Mouse (Mus musculus): ENCODE results near the gene Ap2s1. TPM values are rescaled to one million over a fixed set of nuclear protein-coding genes. Genes with fewer than 3 reads are reported as not detected.

The Ap2s1 gene
- total RNA-seq, 2 experiments from 2014 or later: 80.9 to 87.9 TPM

DNA sequence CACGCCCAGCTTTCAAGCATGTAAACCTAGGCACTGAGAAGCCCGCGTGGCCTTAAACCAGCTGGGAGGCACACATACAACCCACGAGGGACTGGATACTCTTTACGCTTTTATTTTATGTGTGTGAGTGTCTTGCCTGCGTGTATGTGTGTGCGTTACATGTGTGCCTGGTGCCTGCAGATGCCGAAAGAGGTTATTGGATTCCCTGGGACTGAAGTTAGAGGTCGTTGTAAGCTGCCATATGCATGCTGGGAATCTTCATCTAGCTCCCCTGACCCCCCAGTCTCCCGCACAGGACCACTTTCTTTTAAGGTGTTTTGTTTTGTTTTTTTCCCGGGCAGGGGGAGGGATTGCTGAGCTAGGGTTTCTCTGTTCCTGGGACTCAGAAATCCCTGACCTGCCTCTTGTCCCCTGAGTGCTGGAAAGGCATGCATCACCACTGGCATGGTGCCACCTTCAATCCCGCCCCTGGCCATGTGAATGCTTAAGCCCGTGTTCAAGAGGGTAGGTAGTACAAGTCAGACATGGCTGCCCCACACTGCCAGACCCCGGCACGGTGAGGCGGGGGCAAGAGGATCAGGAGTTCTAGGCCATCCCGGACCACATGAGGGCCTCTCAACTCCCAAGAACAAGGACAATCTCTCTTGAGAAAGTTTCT, 45.7 kb downstream of the Ap2s1 start:
- intact Hi-C loops (cut with DNase I): loop anchor here (2.0 kb wide), 1 partner anchor 23 kb away; no protein-coding TSS in a partner anchor
- DNase-seq (ENCODE audit: low spot score): peak; percentile 31

- DNase-seq (ENCODE audit: low spot score): no peak
- intact Hi-C loops (cut with DNase I): no loop called here
These were observed 46.3 kb downstream of the Ap2s1 start for GRCm38 (mm10) chr7:16784498-16784976.

DNA sequence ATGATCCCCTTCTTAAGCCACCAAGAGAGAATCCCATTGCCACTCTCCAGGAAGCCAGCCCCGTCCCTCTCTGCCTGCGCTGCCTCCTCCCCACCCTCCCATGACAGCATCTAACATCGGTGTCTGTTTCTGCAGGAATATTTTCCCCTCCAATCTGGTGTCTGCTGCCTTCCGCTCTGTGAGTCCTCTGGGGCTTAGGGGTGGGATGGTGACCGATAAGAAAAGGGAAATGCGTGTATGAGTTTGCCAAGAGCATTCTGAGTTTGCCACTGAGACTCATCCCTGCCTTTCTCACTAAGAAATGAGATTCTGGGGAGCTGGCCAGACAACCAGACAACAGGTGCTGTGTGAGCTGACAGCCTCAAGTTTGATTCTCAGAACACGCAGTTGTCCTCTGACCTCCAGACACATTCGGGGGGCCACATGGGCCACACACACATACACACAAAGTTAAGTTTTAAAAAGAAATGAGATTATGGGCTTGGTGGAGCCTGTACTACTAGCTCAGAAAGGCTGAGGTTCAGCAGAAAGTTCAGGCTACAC, 47.4 kb downstream of the Ap2s1 start:
- intact Hi-C loops (cut with DNase I): no loop called here

GRCm38 (mm10) chr7:16792316-16792715, 54.1 kb downstream of the Ap2s1 start:
- no peak for DNase-seq (ENCODE audit: low spot score)
- intact Hi-C loops (cut with DNase I): no loop called here

More for the DNA sequence above, 47.4 kb downstream of the Ap2s1 start:
- no peak for DNase-seq (ENCODE audit: low spot score)

GRCm38 (mm10) chr7:16793010-16793725, 55.0 kb downstream of the Ap2s1 start:
- DNase-seq (ENCODE audit: low spot score): no peak
- intact Hi-C loops (cut with DNase I): no loop called here

- intact Hi-C loops (cut with DNase I): no loop called here
- no peak for DNase-seq (ENCODE audit: low spot score)
These were observed 56.7 kb downstream of the Ap2s1 start for GRCm38 (mm10) chr7:16794886-16795285.

Other genes with a start within 250 kb of the Ap2s1 start
- 10 to 100 TPM; 34.2 to 35.8 TPM for gene Arhgap35, start 123.4 kb upstream of the Ap2s1 start, total RNA-seq (2021)
- gene Ceacam15, start 62.7 kb upstream of the Ap2s1 start, total RNA-seq (2021): not detected
- gene Ceacam9, start 16.5 kb upstream of the Ap2s1 start, total RNA-seq (2021): not detected
- gene Slc1a5, start 42.9 kb downstream of the Ap2s1 start, total RNA-seq (2021): 10 to 100 TPM; 18.5 to 22.8 TPM
- gene Strn4, start 77.5 kb downstream of the Ap2s1 start, total RNA-seq (2021): 10 to 100 TPM; 54.8 to 65.5 TPM
- gene Fkrp, start 78.3 kb downstream of the Ap2s1 start, total RNA-seq (2021): 10 to 100 TPM; 46.2 to 48.0 TPM
- 10 to 100 TPM; 18.0 to 22.9 TPM for gene Prkd2, start 104.5 kb downstream of the Ap2s1 start, total RNA-seq (2021)
- gene Dact3, start 136.9 kb downstream of the Ap2s1 start, total RNA-seq (2021): 10 to 100 TPM; 15.2 to 17.4 TPM
- gene Gng8, start 153.4 kb downstream of the Ap2s1 start, total RNA-seq (2021): under 1 TPM; 0.45 to 0.86 TPM
- 1 to 10 TPM; 2.1 to 3.1 TPM for gene Ptgir, start 168.1 kb downstream of the Ap2s1 start, total RNA-seq (2021)
- 100 to 1,000 TPM; 196 to 203 TPM for gene Calm3, start 185.7 kb downstream of the Ap2s1 start, total RNA-seq (2021)
- 1 to 10 TPM; 3.7 to 4.1 TPM for gene Pnmal2, start 206.3 kb downstream of the Ap2s1 start, total RNA-seq (2021)
- not detected for gene Pnmal1, start 221.3 kb downstream of the Ap2s1 start, total RNA-seq (2021)
- gene Gm42372, start 244.7 kb downstream of the Ap2s1 start, total RNA-seq (2021): not detected

Measured in heart, postnatal 25 days (tissue).